Mouse (Mus musculus): Measurements from ENCODE around the gene Ptgs1.
A peak's percentile ranks its signal among the peaks of the same experiment; 100 is the strongest.
"Not testable (repeated sequence)": the region's sequence is repeated elsewhere in the genome, so short reads cannot be mapped to it uniquely, and the experiment has no call there.

The Ptgs1 gene

GRCm38 (mm10) chr2:36230366-36230765 is at the start of gene Ptgs1:
Gene Ptgs1 (plus strand): TSS chr2:36230426.
- no peak for DNase-seq (ENCODE audit: low read depth, low spot score)

- not testable (repeated sequence) for DNase-seq (ENCODE audit: low read depth, low spot score)
These were observed 48.4 kb upstream of the Ptgs1 start for GRCm38 (mm10) chr2:36181587-36182368.

- DNase-seq (ENCODE audit: low read depth, low spot score): no peak
These were observed 46.9 kb upstream of the Ptgs1 start for GRCm38 (mm10) chr2:36183278-36183677.

- DNase-seq (ENCODE audit: low read depth, low spot score): no peak
These were observed 46.0 kb upstream of the Ptgs1 start for GRCm38 (mm10) chr2:36184192-36184591.

GRCm38 (mm10) chr2:36184876-36185275 is 45.4 kb upstream of the Ptgs1 start:
- DNase-seq (ENCODE audit: low read depth, low spot score): no peak

- DNase-seq (ENCODE audit: low read depth, low spot score): not testable (repeated sequence)
These were observed 41.0 kb upstream of the Ptgs1 start for GRCm38 (mm10) chr2:36189200-36189599.

- DNase-seq (ENCODE audit: low read depth, low spot score): no peak
These were observed 38.9 kb upstream of the Ptgs1 start for GRCm38 (mm10) chr2:36191098-36191941.

- no peak for DNase-seq (ENCODE audit: low read depth, low spot score)
These were observed 33.2 kb upstream of the Ptgs1 start for GRCm38 (mm10) chr2:36197021-36197420.

GRCm38 (mm10) chr2:36197919-36198881 is 32.0 kb upstream of the Ptgs1 start:
- DNase-seq (ENCODE audit: low read depth, low spot score): no peak

GRCm38 (mm10) chr2:36198882-36199262 is 31.4 kb upstream of the Ptgs1 start:
- DNase-seq (ENCODE audit: low read depth, low spot score): no peak

- DNase-seq (ENCODE audit: low read depth, low spot score): no peak
These were observed 29.4 kb upstream of the Ptgs1 start for GRCm38 (mm10) chr2:36200813-36201212.

- DNase-seq (ENCODE audit: low read depth, low spot score): no peak
These were observed 28.2 kb upstream of the Ptgs1 start for GRCm38 (mm10) chr2:36201756-36202610.

GRCm38 (mm10) chr2:36202611-36202880 is 27.7 kb upstream of the Ptgs1 start:
- no peak for DNase-seq (ENCODE audit: low read depth, low spot score)

GRCm38 (mm10) chr2:36203011-36203825 is 27.0 kb upstream of the Ptgs1 start:
- DNase-seq (ENCODE audit: low read depth, low spot score): no peak

- no peak for DNase-seq (ENCODE audit: low read depth, low spot score)
These were observed 25.6 kb upstream of the Ptgs1 start for GRCm38 (mm10) chr2:36204595-36204994.

GRCm38 (mm10) chr2:36207071-36207470 is 23.2 kb upstream of the Ptgs1 start:
- DNase-seq (ENCODE audit: low read depth, low spot score): no peak

- no peak for DNase-seq (ENCODE audit: low read depth, low spot score)
These were observed 19.4 kb upstream of the Ptgs1 start for GRCm38 (mm10) chr2:36210796-36211195.

GRCm38 (mm10) chr2:36211785-36212184 is 18.4 kb upstream of the Ptgs1 start:
- no peak for DNase-seq (ENCODE audit: low read depth, low spot score)

- no peak for DNase-seq (ENCODE audit: low read depth, low spot score)
These were observed 17.1 kb upstream of the Ptgs1 start for GRCm38 (mm10) chr2:36213108-36213507.

GRCm38 (mm10) chr2:36214023-36214422 is 16.2 kb upstream of the Ptgs1 start:
- DNase-seq (ENCODE audit: low read depth, low spot score): peak; percentile 51

All from retina, adult 2 months (tissue).